Comparison of ENCODE assay signal across 24 mouse cellular contexts in genomic region chr4:58133610-58134309, GRCm38 (mm10).
DNase-seq lines count a peak whose midpoint lies in the region; ATAC-seq and TF ChIP-seq lines count a peak whose summit lies in the region.
"Had no signal": no experiment of that assay in that cellular context is flagged by ENCODE, and none has a peak within 500 bp of the region (broad histone marks: within the 10 kb centered on the region; RNA-seq: fewer than 3 reads in every experiment).

No protein-coding gene starts in this region.

- H3K9me3 ChIP-seq in forebrain, embryonic 13.5 days (replicated peaks): no peaks in the 10 kb centered on the region
- H3K9me3 ChIP-seq in forebrain, embryonic 12.5 days: no peaks in the 10 kb centered on the region
- no peaks in the 10 kb centered on the region for H3K9me3 ChIP-seq in hindbrain, embryonic 15.5 days
- H3K9me3 ChIP-seq in hindbrain, embryonic 12.5 days (replicated peaks): no peaks in the 10 kb centered on the region
- no peaks in the 10 kb centered on the region for H3K9me3 ChIP-seq in midbrain, postnatal 0 days (ENCODE audit: low read length)
- H3K9me3 ChIP-seq in midbrain, embryonic 11.5 days (ENCODE audit: control insufficient read depth, low read length): no peaks in the 10 kb centered on the region
- no peaks in the 10 kb centered on the region for H3K9me3 ChIP-seq in neural tube, embryonic 15.5 days (replicated peaks)
- H3K9me3 ChIP-seq: embryonic facial prominence, embryonic 13.5 days; heart, embryonic 12.5 days; midbrain, embryonic 13.5 days; neural tube, embryonic 12.5 days had no signal

- H3K4me3 ChIP-seq in forebrain, embryonic 13.5 days: no peak overlapping the region
- no peak overlapping the region for H3K4me3 ChIP-seq in forebrain, embryonic 12.5 days (replicated peaks)
- no peak overlapping the region for H3K4me3 ChIP-seq in hindbrain, embryonic 15.5 days
- no peak overlapping the region for H3K4me3 ChIP-seq in hindbrain, embryonic 12.5 days
- no peak overlapping the region for H3K4me3 ChIP-seq in midbrain, postnatal 0 days (ENCODE audit: low read depth, low read length)
- no peak overlapping the region for H3K4me3 ChIP-seq in midbrain, embryonic 11.5 days (ENCODE audit: low read depth, low read length)
- H3K4me3 ChIP-seq in neural tube, embryonic 15.5 days (replicated peaks): no peak overlapping the region
- H3K4me3 ChIP-seq: embryonic facial prominence, embryonic 13.5 days; erythroblast, embryonic 14.5 days; heart, embryonic 12.5 days; layer of hippocampus, adult 2 months; midbrain, embryonic 13.5 days; neural tube, embryonic 12.5 days had no signal

- peak; percentile 42 for DNase-seq in midbrain, postnatal 0 days (ENCODE audit: low spot score)
- no peak for DNase-seq in midbrain, embryonic 11.5 days (ENCODE audit: low spot score, missing footprints)
- DNase-seq: adrenal gland, adult 2 months; cerebellum, adult 11-12 months; cerebellum, postnatal 10 days; embryo, embryonic 11 days; gastrocnemius, postnatal 10 days; heart, postnatal 10 days; kidney, postnatal 25 days; right cerebral cortex, postnatal 4 days; thymus, postnatal 14 days had no signal

- no peak overlapping the region for H3K27ac ChIP-seq in forebrain, embryonic 13.5 days
- no peak overlapping the region for H3K27ac ChIP-seq in forebrain, embryonic 12.5 days
- no peak overlapping the region; the same call in 1 of the 2 replicates for H3K27ac ChIP-seq in hindbrain, embryonic 15.5 days (replicated peaks)
- H3K27ac ChIP-seq in hindbrain, embryonic 12.5 days: no peak overlapping the region
- no peak overlapping the region for H3K27ac ChIP-seq in midbrain, postnatal 0 days (ENCODE audit: low read depth, low read length)
- no peak overlapping the region for H3K27ac ChIP-seq in midbrain, embryonic 11.5 days (ENCODE audit: low read depth, low read length)
- H3K27ac ChIP-seq in neural tube, embryonic 15.5 days (replicated peaks): no peak overlapping the region
- H3K27ac ChIP-seq: embryonic facial prominence, embryonic 13.5 days; layer of hippocampus, adult 2 months; midbrain, embryonic 13.5 days; neural tube, embryonic 12.5 days had no signal

- H3K9ac ChIP-seq in forebrain, embryonic 13.5 days: no peak overlapping the region
- no peak overlapping the region for H3K9ac ChIP-seq in forebrain, embryonic 12.5 days
- no peak overlapping the region for H3K9ac ChIP-seq in hindbrain, embryonic 15.5 days
- H3K9ac ChIP-seq in hindbrain, embryonic 12.5 days: no peak overlapping the region
- no peak overlapping the region for H3K9ac ChIP-seq in midbrain, postnatal 0 days (replicated peaks; ENCODE audit: low read length, poor library complexity, severe bottlenecking)
- no peak overlapping the region for H3K9ac ChIP-seq in midbrain, embryonic 11.5 days (ENCODE audit: low read length)
- H3K9ac ChIP-seq in neural tube, embryonic 15.5 days (replicated peaks): no peak overlapping the region
- H3K9ac ChIP-seq: embryonic facial prominence, embryonic 13.5 days; heart, embryonic 12.5 days; midbrain, embryonic 13.5 days; neural tube, embryonic 12.5 days had no signal

- WGBS in forebrain, embryonic 13.5 days: 20% methylated on average over 1 of the region's 1 CpGs
- WGBS in forebrain, embryonic 12.5 days: 28% methylated on average over 1 of the region's 1 CpGs
- 31% methylated on average over 1 of the region's 1 CpGs for WGBS in hindbrain, embryonic 15.5 days
- 62% methylated on average over 1 of the region's 1 CpGs for WGBS in hindbrain, embryonic 12.5 days
- WGBS in midbrain, postnatal 0 days: 45% methylated on average over 1 of the region's 1 CpGs
- 49% methylated on average over 1 of the region's 1 CpGs for WGBS in midbrain, embryonic 11.5 days
- 46% methylated on average over 1 of the region's 1 CpGs for WGBS in neural tube, embryonic 15.5 days

- ATAC-seq in forebrain, embryonic 13.5 days: 0 out of 2 replicates have a peak, but pooled peaks have one; percentile 36
- no peak for ATAC-seq in forebrain, embryonic 12.5 days (ENCODE audit: low FRiP score)
- peak; percentile 63; the same call in 1 of the 2 replicates for ATAC-seq in hindbrain, embryonic 15.5 days (ENCODE audit: low FRiP score, low read depth)
- no peak for ATAC-seq in hindbrain, embryonic 12.5 days (ENCODE audit: low FRiP score)
- ATAC-seq in midbrain, postnatal 0 days (ENCODE audit: low FRiP score): no peak
- no peak for ATAC-seq in midbrain, embryonic 11.5 days (ENCODE audit: low FRiP score)
- ATAC-seq in neural tube, embryonic 15.5 days (ENCODE audit: low FRiP score): peak; percentile 72; the same call in 1 of the 2 replicates
- no peak for ATAC-seq in CD4-positive, CD25-positive, alpha-beta regulatory T cell, adult 4 months
- ATAC-seq: intestine, postnatal 0 days; midbrain, embryonic 13.5 days had no signal

- H3K36me3 ChIP-seq in forebrain, embryonic 13.5 days (ENCODE audit: poor library complexity, severe bottlenecking): no peaks in the 10 kb centered on the region
- H3K36me3 ChIP-seq in forebrain, embryonic 12.5 days (replicated peaks): no peaks in the 10 kb centered on the region
- H3K36me3 ChIP-seq in hindbrain, embryonic 15.5 days: no peaks in the 10 kb centered on the region
- H3K36me3 ChIP-seq in hindbrain, embryonic 12.5 days: no peaks in the 10 kb centered on the region
- no peaks in the 10 kb centered on the region for H3K36me3 ChIP-seq in midbrain, postnatal 0 days (ENCODE audit: insufficient read depth, low read length)
- H3K36me3 ChIP-seq in midbrain, embryonic 11.5 days (ENCODE audit: control insufficient read depth, insufficient read depth, low read length): no peaks in the 10 kb centered on the region
- H3K36me3 ChIP-seq in neural tube, embryonic 15.5 days: no peaks in the 10 kb centered on the region
- H3K36me3 ChIP-seq: heart, embryonic 12.5 days; midbrain, embryonic 13.5 days; neural tube, embryonic 12.5 days had no signal

- no peaks in the 10 kb centered on the region; the same call in 1 of the 2 replicates for H3K4me1 ChIP-seq in forebrain, embryonic 13.5 days
- peaks cover 2% of the 10 kb centered on the region; the same call in 1 of the 2 replicates for H3K4me1 ChIP-seq in forebrain, embryonic 12.5 days
- H3K4me1 ChIP-seq in hindbrain, embryonic 15.5 days (replicated peaks): 0 out of 2 replicates have a peak, but pooled peaks cover 3% of the 10 kb centered on the region
- H3K4me1 ChIP-seq in hindbrain, embryonic 12.5 days: no peaks in the 10 kb centered on the region
- H3K4me1 ChIP-seq in midbrain, postnatal 0 days (ENCODE audit: insufficient read depth, low read length): no peaks in the 10 kb centered on the region
- no peaks in the 10 kb centered on the region for H3K4me1 ChIP-seq in midbrain, embryonic 11.5 days (ENCODE audit: control insufficient read depth, insufficient read depth, low read length)
- peaks cover 7% of the 10 kb centered on the region; the same call in 1 of the 2 replicates for H3K4me1 ChIP-seq in neural tube, embryonic 15.5 days
- H3K4me1 ChIP-seq: embryonic facial prominence, embryonic 13.5 days; heart, embryonic 12.5 days; midbrain, embryonic 13.5 days; neural tube, embryonic 12.5 days had no signal

- no peak overlapping the region for H3K4me2 ChIP-seq in forebrain, embryonic 13.5 days
- H3K4me2 ChIP-seq in forebrain, embryonic 12.5 days: no peak overlapping the region
- H3K4me2 ChIP-seq in hindbrain, embryonic 15.5 days: no peak overlapping the region
- no peak overlapping the region for H3K4me2 ChIP-seq in hindbrain, embryonic 12.5 days (replicated peaks)
- no peak overlapping the region for H3K4me2 ChIP-seq in midbrain, postnatal 0 days (ENCODE audit: low read depth, low read length, poor library complexity, severe bottlenecking)
- no peak overlapping the region for H3K4me2 ChIP-seq in midbrain, embryonic 11.5 days
- H3K4me2 ChIP-seq in neural tube, embryonic 15.5 days: no peak overlapping the region
- H3K4me2 ChIP-seq: embryonic facial prominence, embryonic 13.5 days; heart, embryonic 12.5 days; midbrain, embryonic 13.5 days; neural tube, embryonic 12.5 days had no signal

- no peak for TF ChIP-seq CTCF in midbrain, postnatal 0 days (IDR thresholded peaks at IDR 0.05)

- peaks cover 45% of the 10 kb centered on the region for H3K27me3 ChIP-seq in forebrain, embryonic 13.5 days
- H3K27me3 ChIP-seq in forebrain, embryonic 12.5 days: peaks cover 19% of the 10 kb centered on the region; the same call in 1 of the 2 replicates
- no peaks in the 10 kb centered on the region for H3K27me3 ChIP-seq in hindbrain, embryonic 15.5 days
- no peaks in the 10 kb centered on the region for H3K27me3 ChIP-seq in hindbrain, embryonic 12.5 days
- no peaks in the 10 kb centered on the region for H3K27me3 ChIP-seq in midbrain, postnatal 0 days (ENCODE audit: insufficient read depth, low read length)
- no peaks in the 10 kb centered on the region for H3K27me3 ChIP-seq in midbrain, embryonic 11.5 days (ENCODE audit: control insufficient read depth, insufficient read depth, low read length)
- H3K27me3 ChIP-seq in neural tube, embryonic 15.5 days (replicated peaks): no peaks in the 10 kb centered on the region
- H3K27me3 ChIP-seq: embryonic facial prominence, embryonic 13.5 days; heart, embryonic 12.5 days; midbrain, embryonic 13.5 days; neural tube, embryonic 12.5 days had no signal

Comparison
In these comparisons a context has a peak if more than half of its experiments do, and no peak if none do; other contexts are left out.
1. ATAC-seq: peak in forebrain, embryonic 13.5 days (single experiment), hindbrain, embryonic 15.5 days (single experiment) and neural tube, embryonic 15.5 days (single experiment); none in forebrain, embryonic 12.5 days (single experiment), hindbrain, embryonic 12.5 days (single experiment), midbrain, postnatal 0 days (single experiment), midbrain, embryonic 11.5 days (single experiment) and CD4-positive, CD25-positive, alpha-beta regulatory T cell, adult 4 months (single experiment).